In genomic region chr15:84241520-84241919, GRCm38 (mm10) we compare ENCODE assay signal across 17 mouse cellular contexts. TPM values are rescaled to one million over a fixed set of nuclear protein-coding genes. Genes with fewer than 3 reads are reported as not detected.
DNase-seq lines count a peak whose midpoint lies in the region; ATAC-seq and TF ChIP-seq lines count a peak whose summit lies in the region.
"Had no signal": no experiment of that assay in that cellular context is flagged by ENCODE, and none has a peak within 500 bp of the region (broad histone marks: within the 10 kb centered on the region; RNA-seq: fewer than 3 reads in every experiment).

No protein-coding gene starts in this region.

- ATAC-seq in kidney, embryonic 16.5 days (ENCODE audit: low FRiP score, low TSS enrichment): 0 out of 2 replicates have a peak, but pooled peaks have one; percentile 64
- ATAC-seq in embryonic facial prominence, embryonic 14.5 days (ENCODE audit: low read depth): peak; percentile 88
- ATAC-seq in limb, embryonic 15.5 days (ENCODE audit: insufficient number of reproducible peaks, low FRiP score, low TSS enrichment, low read depth): peak; percentile 77; the same call in 1 of the 2 replicates
- ATAC-seq in inflammation-experienced regulatory T-cells, adult 6 months: no peak
- ATAC-seq: forebrain, embryonic 15.5 days; midbrain, embryonic 16.5 days had no signal

- intact Hi-C loops in gastrocnemius, adult 2 months (cut with DNase I): no loop called here

- H3K27me3 ChIP-seq in kidney, embryonic 16.5 days (ENCODE audit: insufficient read depth, low read length): 0 out of 2 replicates have a peak, but pooled peaks cover 3% of the 10 kb centered on the region
- no peaks in the 10 kb centered on the region; the same call in 1 of the 2 replicates for H3K27me3 ChIP-seq in embryonic facial prominence, embryonic 14.5 days (replicated peaks; ENCODE audit: control insufficient read depth, insufficient read depth, low read length)
- H3K27me3 ChIP-seq in limb, embryonic 15.5 days: peaks cover 13% of the 10 kb centered on the region; the same call in 1 of the 2 replicates
- H3K27me3 ChIP-seq: forebrain, embryonic 15.5 days had no signal

- peaks cover 22% of the 10 kb centered on the region for H3K4me1 ChIP-seq in kidney, embryonic 16.5 days (ENCODE audit: insufficient read depth, low read length)
- peaks cover 18% of the 10 kb centered on the region for H3K4me1 ChIP-seq in embryonic facial prominence, embryonic 14.5 days (ENCODE audit: control insufficient read depth, insufficient read depth, low read length)
- peaks cover 22% of the 10 kb centered on the region for H3K4me1 ChIP-seq in limb, embryonic 15.5 days

- 0 out of 2 replicates have a peak, but pooled peaks cover 3% of the 10 kb centered on the region for H3K9me3 ChIP-seq in kidney, embryonic 16.5 days (ENCODE audit: low read length)
- H3K9me3 ChIP-seq in embryonic facial prominence, embryonic 14.5 days (ENCODE audit: control insufficient read depth, low read length): no peaks in the 10 kb centered on the region
- no peaks in the 10 kb centered on the region for H3K9me3 ChIP-seq in limb, embryonic 15.5 days
- H3K9me3 ChIP-seq: forebrain, embryonic 15.5 days; heart, embryonic 10.5 days; liver, embryonic 13.5 days; lung, embryonic 15.5 days had no signal

- peak overlapping the region; percentile 89 for H3K27ac ChIP-seq in gastrocnemius, adult 2 months
- no peak overlapping the region for H3K27ac ChIP-seq in kidney, embryonic 16.5 days (ENCODE audit: low read length)
- H3K27ac ChIP-seq in embryonic facial prominence, embryonic 14.5 days (replicated peaks; ENCODE audit: low read depth, low read length): peak overlapping the region; percentile 29; the same call in 1 of the 2 replicates
- H3K27ac ChIP-seq in limb, embryonic 15.5 days: 0 out of 2 replicates have a peak overlapping the region, but pooled peaks have one; percentile 27
- H3K27ac ChIP-seq: forebrain, embryonic 15.5 days; left cerebral cortex, adult 2 months; liver, embryonic 13.5 days; lung, embryonic 15.5 days had no signal

- H3K4me3 ChIP-seq in gastrocnemius, adult 2 months: peak overlapping the region; percentile 36; the same call in 1 of the 2 replicates
- no peak overlapping the region for H3K4me3 ChIP-seq in kidney, embryonic 16.5 days (ENCODE audit: low read length)
- H3K4me3 ChIP-seq in embryonic facial prominence, embryonic 14.5 days (ENCODE audit: low read depth, low read length): no peak overlapping the region
- no peak overlapping the region for H3K4me3 ChIP-seq in limb, embryonic 15.5 days
- H3K4me3 ChIP-seq: forebrain, embryonic 15.5 days; heart, embryonic 10.5 days; left cerebral cortex, adult 2 months; liver, embryonic 13.5 days; lung, embryonic 15.5 days had no signal

- no peak overlapping the region for H3K4me2 ChIP-seq in kidney, embryonic 16.5 days (replicated peaks; ENCODE audit: low read depth, low read length)
- no peak overlapping the region for H3K4me2 ChIP-seq in embryonic facial prominence, embryonic 14.5 days (ENCODE audit: low read depth, low read length)
- H3K4me2 ChIP-seq in limb, embryonic 15.5 days: no peak overlapping the region
- H3K4me2 ChIP-seq: forebrain, embryonic 15.5 days; liver, embryonic 13.5 days; lung, embryonic 15.5 days had no signal

- no peak for TF ChIP-seq CTCF in gastrocnemius, adult 2 months (IDR thresholded peaks at IDR 0.05)

- DNase-seq in gastrocnemius, adult 2 months: peak; percentile 76
- DNase-seq in gastrocnemius, postnatal 10 days: no peak
- no peak for DNase-seq in kidney, postnatal 10 days
- DNase-seq in embryonic facial prominence, embryonic 14.5 days (ENCODE audit: low spot score): peak; percentile 84
- DNase-seq in lung, postnatal 25 days (ENCODE audit: low spot score): no peak
- DNase-seq: adrenal gland, postnatal 10 days; cerebellum, adult 2 months; kidney, adult 9 months; liver, embryonic 13.5 days had no signal

- no peak overlapping the region for H3K9ac ChIP-seq in kidney, embryonic 16.5 days (replicated peaks; ENCODE audit: low read length)
- no peak overlapping the region for H3K9ac ChIP-seq in embryonic facial prominence, embryonic 14.5 days (ENCODE audit: low read depth, low read length)
- no peak overlapping the region for H3K9ac ChIP-seq in limb, embryonic 15.5 days
- H3K9ac ChIP-seq: forebrain, embryonic 15.5 days; liver, embryonic 13.5 days; lung, embryonic 15.5 days had no signal

- WGBS in kidney, embryonic 16.5 days: 26% methylated on average over 7 of the region's 7 CpGs
- 10% methylated on average over 7 of the region's 7 CpGs for WGBS in embryonic facial prominence, embryonic 14.5 days
- WGBS in limb, embryonic 15.5 days: 18% methylated on average over 7 of the region's 7 CpGs

- H3K36me3 ChIP-seq in kidney, embryonic 16.5 days (ENCODE audit: insufficient read depth, low read length): no peaks in the 10 kb centered on the region
- no peaks in the 10 kb centered on the region for H3K36me3 ChIP-seq in embryonic facial prominence, embryonic 14.5 days (ENCODE audit: control insufficient read depth, insufficient read depth, low read length)
- no peaks in the 10 kb centered on the region for H3K36me3 ChIP-seq in limb, embryonic 15.5 days
- H3K36me3 ChIP-seq: forebrain, embryonic 15.5 days; liver, embryonic 13.5 days; lung, embryonic 15.5 days had no signal

RNA-seq across cellular contexts. Expression of gene Parvb, which starts 9.7 kb away (rescaled TPM):
- 10 to 100 TPM; 48.4 to 63.3 TPM for total RNA-seq in gastrocnemius, adult 2 months (2021)
- total RNA-seq in gastrocnemius, postnatal 10 days (2021): 10 to 100 TPM; 80.9 to 83.6 TPM
- polyA plus RNA-seq in kidney, embryonic 16.5 days (2015; fragmentation: Nextera tagmentation; extraction: Ambion mirVana): 3.1 and 3.5 TPM in 2 replicates
- polyA plus RNA-seq in embryonic facial prominence, embryonic 14.5 days (2014; fragmentation: Nextera tagmentation; extraction: Ambion mirVana): 5.0 and 7.8 TPM in 2 replicates
- polyA plus RNA-seq in limb, embryonic 15.5 days (2015; fragmentation: Nextera tagmentation; extraction: Ambion mirVana): 3.2 and 5.1 TPM in 2 replicates
- 1 to 10 TPM in 1 of 3 experiments, under 1 TPM in 1, not detected in 1; 0.89 to 2.1 TPM for polyA plus RNA-seq in inflammation-experienced regulatory T-cells, adult 6 months (2017; shearing (Covaris generic))

RNA-seq across cellular contexts. Expression of gene Samm50, which starts 49.5 kb away (rescaled TPM):
- 100 to 1,000 TPM; 154 to 224 TPM for total RNA-seq in gastrocnemius, adult 2 months (2021)
- total RNA-seq in gastrocnemius, postnatal 10 days (2021): 100 to 1,000 TPM; 159 to 191 TPM
- 136 and 143 TPM in 2 replicates for polyA plus RNA-seq in kidney, embryonic 16.5 days (2015; fragmentation: Nextera tagmentation; extraction: Ambion mirVana)
- polyA plus RNA-seq in embryonic facial prominence, embryonic 14.5 days (2014; fragmentation: Nextera tagmentation; extraction: Ambion mirVana): 71.1 and 74.0 TPM in 2 replicates
- polyA plus RNA-seq in limb, embryonic 15.5 days (2015; fragmentation: Nextera tagmentation; extraction: Ambion mirVana): 92.2 and 97.8 TPM in 2 replicates
- polyA plus RNA-seq in inflammation-experienced regulatory T-cells, adult 6 months (2017; shearing (Covaris generic)): 10 to 100 TPM; 31.9 to 49.9 (median 46.9) TPM

Comparison
In these comparisons a context has a peak if more than half of its experiments do, and no peak if none do; other contexts are left out.
1. DNase-seq: peak in gastrocnemius, adult 2 months (single experiment) and embryonic facial prominence, embryonic 14.5 days (single experiment); none in gastrocnemius, postnatal 10 days (single experiment), kidney, postnatal 10 days (single experiment) and lung, postnatal 25 days (single experiment).